Mouse (Mus musculus) adrenal gland, postnatal 14 days (tissue): ENCODE data around the gene Sf3a1. TPM values are rescaled to one million over a fixed set of nuclear protein-coding genes. Genes with fewer than 3 reads are reported as not detected.
"Not testable (repeated sequence)": the region's sequence is repeated elsewhere in the genome, so short reads cannot be mapped to it uniquely, and the experiment has no call there.

Experiments
- DNase-seq: peaks from one replicate; pipeline ENCODE4 v3.0.0; 2021; ENCODE audit warnings: mixed read lengths
- total RNA-seq: library from RNA; stranded (reverse); gene quantifications from 2 replicates; pipeline ENCODE4 v1.2.3, GENCODE M21; 2021

Gene Sf3a1
- total RNA-seq, 1 experiment from 2014 or later, result 43.7 TPM

DNA sequence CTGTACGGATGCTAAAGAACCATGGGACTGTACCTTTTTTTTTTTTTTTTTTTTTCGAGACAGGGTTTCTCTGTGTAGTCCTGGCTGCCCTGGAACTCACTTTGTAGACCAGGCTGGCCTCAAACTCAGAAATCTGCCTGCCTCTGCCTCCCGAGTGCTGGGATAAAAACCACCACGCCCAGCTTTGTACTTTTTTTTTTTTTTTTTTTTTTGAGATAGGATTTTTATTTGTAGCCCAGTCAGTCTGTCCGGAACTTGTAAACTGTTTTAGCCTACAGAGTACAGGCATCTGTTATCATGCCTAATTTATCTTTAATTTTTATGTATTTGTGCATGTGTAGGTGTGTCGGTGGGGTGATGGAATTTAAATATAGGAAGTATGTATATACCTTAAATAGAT is 25.3 kb downstream of the Sf3a1 start:
- DNase-seq, result not testable (repeated sequence)

DNA sequence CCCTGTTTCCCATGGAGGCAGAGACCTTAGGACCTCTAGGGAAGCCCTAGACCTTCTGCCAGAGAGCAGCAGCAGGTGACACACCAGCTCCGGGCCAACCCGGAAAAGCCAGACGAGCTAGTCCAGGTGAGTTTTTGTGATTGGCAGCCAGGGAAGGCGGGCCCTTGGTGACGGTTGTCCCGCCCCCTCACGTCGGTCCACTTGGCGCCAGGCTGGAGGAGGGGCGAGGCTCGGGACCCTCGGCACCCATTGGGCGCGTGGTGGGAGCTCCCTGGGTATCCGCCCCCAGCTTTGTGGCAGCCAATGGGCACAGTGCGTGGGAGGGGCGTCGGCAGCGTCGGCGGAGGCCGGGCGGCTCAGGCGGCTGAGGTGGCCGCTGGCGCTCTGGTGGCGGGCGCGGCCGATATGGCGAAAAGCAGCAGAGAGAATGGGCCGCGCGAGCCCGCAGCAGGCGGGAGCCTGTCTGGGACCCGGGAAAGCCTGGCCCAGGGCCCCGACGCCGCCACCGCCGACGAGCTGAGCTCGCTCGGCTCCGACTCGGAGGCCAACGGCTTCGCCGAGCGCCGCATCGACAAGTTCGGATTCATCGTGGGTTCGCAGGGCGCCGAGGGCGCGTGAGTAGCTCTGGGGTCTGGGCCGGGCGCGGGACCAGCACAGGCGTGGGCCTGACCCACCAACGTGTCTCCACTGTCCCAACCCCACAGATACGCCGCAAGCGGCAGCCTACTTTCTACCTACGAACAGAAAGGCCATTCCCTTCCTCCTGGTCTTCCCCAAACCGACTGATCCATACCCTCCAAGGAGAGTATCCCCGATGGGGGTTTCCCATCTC is 26.6 kb downstream of the Sf3a1 start, which contains the start of gene Tbc1d10a:
Gene Tbc1d10a (plus strand): TSS at position 304 of the 832 bp plus-strand sequence.
- DNase-seq, result peak; percentile 99

GRCm38 (mm10) chr11:4187318-4187700 is 27.2 kb downstream of the Sf3a1 start:
- DNase-seq, result no peak

DNA sequence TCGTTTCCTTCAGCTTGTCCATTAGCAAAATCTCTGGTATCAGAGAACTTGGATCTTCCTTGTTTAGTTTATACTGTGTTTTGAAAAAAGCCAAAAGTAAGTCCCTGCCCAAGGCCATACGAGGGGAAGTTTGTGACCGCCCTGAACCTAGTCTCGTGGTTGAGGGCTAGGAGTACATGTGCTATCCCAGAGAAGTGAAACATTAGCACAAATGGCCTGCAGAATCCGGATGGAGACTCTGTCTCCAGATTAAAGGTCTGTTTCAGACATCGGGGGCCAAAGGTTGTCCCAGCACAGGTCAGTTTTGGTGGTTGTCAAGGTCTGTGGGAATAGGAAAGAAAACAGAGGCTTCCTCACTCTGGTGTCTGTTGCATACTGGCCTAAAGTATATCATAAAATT is 29.0 kb downstream of the Sf3a1 start:
- DNase-seq, result no peak

- DNase-seq, result peak; percentile 36
These were observed 30.5 kb downstream of the Sf3a1 start for GRCm38 (mm10) chr11:4190677-4191076.

DNA sequence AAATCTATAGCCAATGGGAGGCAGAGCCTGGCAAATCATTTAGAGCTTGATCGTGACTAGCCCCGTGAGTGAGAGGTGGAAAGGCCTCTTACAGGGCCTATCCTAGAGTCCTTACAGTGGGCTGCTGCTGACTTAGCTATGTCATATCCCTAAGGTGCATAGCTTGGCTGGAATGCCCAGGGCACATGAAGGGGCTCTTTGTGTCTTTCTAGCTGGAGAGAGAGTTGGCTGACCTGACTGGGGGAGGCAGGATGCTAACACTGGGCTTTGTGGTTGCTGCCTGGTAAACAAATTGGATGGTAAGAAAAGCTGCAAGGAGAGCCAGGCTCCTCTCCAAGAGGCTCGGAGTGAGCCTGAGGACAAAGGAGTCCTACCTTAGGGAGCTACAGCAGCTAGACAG is 32.6 kb downstream of the Sf3a1 start:
- DNase-seq, result no peak

- no peak for DNase-seq
These were observed 33.3 kb downstream of the Sf3a1 start for GRCm38 (mm10) chr11:4193420-4193819.

DNA sequence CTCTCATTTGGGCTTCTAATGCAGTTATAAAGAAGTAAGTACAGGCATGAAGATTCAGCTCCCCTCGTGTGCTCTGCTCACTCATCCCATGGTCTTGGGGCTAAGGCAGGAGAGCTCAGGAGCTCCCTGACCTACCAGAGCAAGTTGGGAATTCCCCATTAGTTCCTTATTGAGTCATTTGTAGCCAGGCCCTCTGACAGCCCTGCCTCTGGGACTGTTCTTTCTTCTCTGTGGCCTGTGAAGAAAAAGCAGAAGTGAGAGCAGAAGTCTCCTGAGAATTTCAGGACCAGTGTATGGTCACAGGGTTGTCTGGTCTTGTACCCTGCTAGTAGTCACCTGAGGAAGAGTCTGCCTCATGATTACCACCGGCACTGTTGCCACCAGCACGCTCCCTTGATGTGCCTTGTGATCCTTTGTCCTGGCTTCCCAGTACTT is 35.5 kb downstream of the Sf3a1 start:
- DNase-seq, result no peak

DNA sequence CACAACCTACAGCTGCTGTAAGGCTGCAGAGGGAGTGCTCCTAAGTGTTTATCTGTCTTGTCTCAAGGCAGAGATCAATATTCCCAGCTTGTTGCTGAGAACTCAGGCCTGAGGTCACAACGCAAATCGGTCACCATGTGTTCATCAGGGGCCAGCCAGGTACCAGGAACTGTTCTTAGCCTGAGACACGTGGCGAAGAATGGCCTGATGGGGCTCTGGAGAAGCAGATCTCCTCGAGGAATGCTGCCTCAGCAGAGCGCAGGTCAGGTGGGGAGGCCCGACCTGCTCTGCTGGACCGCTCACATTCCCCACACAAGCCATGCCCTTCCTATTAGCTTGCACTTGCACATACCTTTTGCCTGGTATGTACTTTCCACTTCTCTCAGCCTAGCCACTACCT is 36.5 kb downstream of the Sf3a1 start:
- DNase-seq, result no peak

DNA sequence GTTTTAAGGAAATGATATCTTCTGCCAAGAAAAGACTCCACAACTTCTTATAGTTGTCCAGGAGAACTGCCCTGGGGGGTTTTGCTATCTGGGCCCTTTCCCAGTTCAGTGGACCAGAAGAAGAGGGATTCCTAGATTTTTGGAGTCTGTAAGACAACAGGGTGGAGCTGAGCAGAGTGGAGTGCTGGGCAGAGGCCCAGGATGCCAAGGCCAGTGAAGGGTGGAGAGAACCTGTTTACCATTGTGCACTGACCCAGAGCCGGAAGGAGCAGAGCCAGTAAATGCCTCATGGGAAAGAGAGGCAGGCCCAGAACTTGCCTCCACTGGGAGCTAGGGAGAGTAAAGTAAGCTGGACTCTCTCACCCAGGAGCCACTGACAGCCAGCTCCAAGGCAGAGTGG is 37.5 kb downstream of the Sf3a1 start:
- DNase-seq, result peak; percentile 55

DNA sequence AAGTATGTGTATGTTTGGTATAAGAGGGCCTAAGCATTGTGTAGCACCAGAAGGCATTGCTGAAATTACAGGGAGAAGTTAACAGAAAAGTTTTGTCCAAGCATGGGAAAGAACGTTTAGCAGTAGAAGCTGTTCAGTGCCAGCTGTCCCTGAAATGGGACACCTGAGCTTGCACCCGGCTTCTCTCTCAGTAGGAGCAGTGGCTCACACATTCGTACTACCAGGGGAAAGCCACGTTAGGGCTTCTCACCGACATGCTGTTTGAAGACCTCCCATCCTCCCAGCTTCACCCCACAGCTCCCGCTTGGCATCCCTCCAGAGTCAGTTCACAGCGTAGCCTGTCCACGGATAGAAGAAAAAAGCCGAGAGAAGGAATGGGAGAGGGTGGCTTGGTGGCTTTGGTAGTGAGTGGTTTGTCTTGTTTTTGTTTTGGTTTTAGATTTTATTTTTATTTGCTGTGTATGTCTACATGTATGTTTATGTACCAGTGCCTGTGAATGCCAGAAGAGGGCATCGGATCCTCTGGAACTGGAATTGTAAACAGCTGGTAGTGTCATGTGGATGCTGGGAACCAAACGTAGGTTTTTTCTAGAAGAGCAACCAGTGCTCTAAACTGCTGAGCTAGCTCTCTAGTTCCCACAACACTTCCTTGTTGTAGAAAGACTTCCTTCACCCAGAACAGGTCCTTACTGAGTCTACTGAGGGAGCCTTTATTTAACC is 42.0 kb downstream of the Sf3a1 start:
- DNase-seq, result no peak

DNA sequence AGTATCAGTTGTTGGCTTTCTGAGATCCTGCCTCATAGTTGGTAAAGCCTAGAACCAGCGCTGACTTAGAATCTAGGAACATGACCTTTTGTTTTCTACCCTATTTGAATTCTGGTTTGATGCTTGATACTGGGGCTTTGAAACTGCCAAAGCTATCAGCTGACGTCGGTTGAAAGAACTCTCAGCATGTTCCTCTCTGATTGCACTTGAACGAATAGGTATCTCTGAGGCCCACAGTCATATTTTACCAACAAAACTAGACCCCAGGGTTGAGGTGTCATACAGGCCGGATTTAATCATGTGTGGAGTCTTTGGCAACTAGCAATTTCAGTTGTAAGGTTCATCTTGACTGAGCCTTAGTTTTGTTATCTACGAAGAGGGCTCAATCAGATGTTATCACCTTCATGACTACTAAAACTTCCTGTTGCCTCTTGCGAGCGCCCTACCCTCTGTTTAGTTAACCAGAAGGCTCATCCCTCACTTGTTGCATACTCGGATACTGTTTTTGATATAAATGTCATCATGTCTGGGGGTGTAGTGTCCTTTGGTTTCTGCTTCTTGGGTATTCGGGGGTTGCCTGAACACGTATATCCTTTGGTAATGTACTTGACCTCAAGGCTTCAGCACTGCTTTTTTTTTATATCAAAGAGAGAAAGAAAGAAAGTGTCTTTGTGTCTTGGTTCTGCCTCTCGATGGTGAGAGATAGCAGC is 43.0 kb downstream of the Sf3a1 start:
- no peak for DNase-seq

- peak; percentile 83 for DNase-seq
These were observed 43.5 kb downstream of the Sf3a1 start for GRCm38 (mm10) chr11:4203705-4204074.

GRCm38 (mm10) chr11:4205097-4205655 is 45.0 kb downstream of the Sf3a1 start:
- DNase-seq, result no peak

GRCm38 (mm10) chr11:4205951-4206350 is 45.8 kb downstream of the Sf3a1 start:
- no peak for DNase-seq

DNA sequence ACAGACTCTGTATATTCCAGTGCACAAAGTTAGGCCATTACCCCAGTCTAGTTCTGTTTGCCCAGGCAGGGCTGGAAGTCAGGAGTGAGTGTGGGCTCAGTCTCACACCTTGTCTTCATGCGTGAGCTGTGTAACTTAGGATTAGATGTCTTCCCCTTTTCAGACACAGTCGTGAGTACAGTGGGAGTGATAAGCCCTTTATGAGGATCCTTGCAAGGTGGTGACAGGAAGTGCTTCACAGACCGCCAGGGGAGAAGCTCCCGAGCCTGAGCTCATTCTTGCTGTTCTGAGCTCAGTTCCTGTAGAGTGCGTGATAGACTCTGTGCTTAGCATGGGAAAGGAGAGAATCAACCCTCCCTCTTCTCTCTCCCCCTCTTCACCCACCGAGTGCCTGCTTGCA is 46.4 kb downstream of the Sf3a1 start:
- DNase-seq, result no peak

DNA sequence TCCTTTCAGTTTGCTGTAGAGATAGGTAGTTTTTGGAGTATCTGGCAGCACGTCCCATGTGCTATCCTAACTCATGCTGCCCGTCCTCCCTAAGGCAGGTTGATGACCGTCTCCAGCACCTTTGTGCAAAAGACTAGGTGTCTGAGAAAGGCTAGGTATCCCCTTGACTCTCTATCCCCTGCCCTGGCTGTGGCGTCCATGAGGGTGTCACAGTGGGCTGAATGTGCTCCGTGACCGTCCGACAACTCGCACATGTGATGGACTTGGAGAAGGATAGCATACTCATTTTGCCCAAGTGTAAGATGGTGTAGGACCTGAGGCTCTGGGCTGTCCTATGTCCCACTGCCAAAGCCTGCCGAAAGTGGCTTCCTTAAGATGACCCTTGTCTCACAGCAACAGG is 47.5 kb downstream of the Sf3a1 start:
- DNase-seq, result no peak

GRCm38 (mm10) chr11:4209556-4209955 is 49.4 kb downstream of the Sf3a1 start:
- DNase-seq, result no peak

- DNase-seq, result peak; percentile 71
These were observed 50.6 kb downstream of the Sf3a1 start for GRCm38 (mm10) chr11:4210786-4211185.

DNA sequence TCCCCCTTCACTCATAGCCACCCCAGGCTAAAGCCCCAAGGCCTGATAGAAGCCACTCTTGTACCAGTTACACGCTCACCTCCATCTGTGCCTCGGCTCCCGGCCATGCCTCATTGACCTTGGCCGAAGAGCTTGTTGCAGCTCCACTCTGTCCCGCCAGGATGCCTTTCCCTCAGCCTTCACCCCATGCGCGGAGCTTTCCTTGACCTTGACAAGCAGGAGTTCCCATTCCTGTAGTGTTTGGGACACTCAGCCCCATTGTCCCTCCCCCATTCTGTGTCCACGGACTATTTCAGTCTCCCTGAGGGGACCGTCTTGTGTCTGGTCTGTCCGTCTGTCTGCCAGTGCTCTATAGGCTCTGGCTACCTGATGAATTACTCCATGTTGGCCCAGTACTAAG is 53.0 kb downstream of the Sf3a1 start:
- peak; percentile 46 for DNase-seq

DNA sequence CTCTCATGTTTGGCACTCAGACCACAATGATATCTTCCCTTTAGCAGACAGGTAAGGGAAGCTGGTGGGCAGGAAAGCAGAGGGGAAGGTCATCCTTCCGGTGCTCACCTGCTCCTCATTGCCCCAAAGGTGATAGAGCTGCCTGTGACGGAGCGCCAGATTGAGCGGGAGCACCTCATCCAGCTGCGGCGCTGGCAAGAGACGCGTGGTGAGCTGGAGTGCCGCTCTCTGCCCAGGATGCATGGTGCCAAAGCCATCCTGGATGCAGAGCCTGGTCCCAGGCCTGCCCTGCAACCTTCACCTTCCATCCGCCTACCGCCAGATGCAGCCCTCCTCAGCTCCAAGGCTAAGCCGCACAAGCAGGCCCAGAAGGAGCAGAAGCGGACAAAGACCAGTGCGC is 54.4 kb downstream of the Sf3a1 start:
- no peak for DNase-seq

DNA sequence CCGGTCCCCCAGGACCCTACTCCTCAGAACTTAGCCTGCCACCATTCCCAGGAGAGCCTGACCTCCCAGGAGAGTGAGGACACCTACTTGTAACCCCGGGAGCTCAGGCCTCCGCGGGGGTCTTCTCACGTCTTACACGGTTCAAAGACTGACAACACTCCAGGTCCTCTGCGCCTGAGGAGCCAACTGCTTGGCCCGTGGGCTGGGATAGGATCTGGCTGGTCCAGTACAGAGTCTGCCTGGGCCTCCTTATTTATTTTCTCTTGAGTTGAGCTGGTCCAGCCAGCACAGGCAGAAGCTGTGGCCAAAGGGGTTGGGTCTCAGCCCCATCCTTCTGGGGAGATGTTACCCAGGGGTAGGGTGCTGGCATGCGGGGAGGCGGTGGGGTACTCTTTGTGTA is 54.9 kb downstream of the Sf3a1 start:
- no peak for DNase-seq
